Mouse (Mus musculus) T-helper 2 cell (primary cell): Measurements from ENCODE around the gene Olfr685.

ENCODE experiments used
- in situ Hi-C: fragments of 300-600 bp; cut with MboI, MseI; formaldehyde crosslinking; loops from one replicate; pipeline ENCODE4 v1.15.1; 2025; ENCODE audit warnings: high pct_unique_total_duplicates

The Olfr685 gene

GRCm38 (mm10) chr7:105185912-105186311, at the start of gene Olfr685:
Olfr685 (minus strand) TSS chr7:105186012.
- in situ Hi-C loops: no loop called here

DNA sequence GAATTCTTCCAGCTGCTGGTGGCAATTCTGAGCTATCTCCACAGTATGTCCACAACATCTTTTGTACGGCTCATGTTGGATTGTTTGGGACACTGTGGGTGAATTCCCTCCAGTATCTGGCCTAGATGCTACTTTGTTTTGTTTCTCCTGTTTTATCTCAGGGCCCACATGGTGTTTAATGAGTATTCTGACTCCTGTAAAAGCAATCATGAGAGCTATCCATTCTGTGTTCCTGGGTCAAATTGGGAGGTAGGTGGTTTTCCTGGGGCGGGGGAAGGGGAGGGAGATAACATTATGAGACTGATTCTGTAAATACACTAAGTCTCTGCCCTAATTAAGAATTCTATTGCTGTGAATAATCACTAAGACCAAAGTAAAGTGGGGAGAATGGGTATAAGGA, 43.6 kb upstream of the Olfr685 start:
- in situ Hi-C loops: no loop called here

DNA sequence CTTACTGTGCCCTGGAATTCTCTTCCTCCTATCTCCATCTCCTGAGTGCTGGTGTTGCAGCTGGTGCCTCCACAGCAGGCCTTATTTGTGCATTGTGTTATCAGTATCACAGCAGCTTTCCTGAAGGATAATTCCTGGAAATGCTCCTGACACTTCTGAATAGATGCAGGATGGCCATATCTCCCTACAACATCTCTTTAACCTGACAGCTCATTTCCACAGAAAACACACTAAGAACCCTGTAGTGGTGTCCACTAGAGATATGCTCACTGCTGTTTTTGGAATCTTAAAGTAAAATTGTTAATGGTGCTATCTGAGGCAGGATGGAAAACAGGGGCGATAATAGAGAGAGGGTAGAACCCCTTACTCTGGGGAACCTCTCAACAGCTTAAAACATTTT, 42.3 kb upstream of the Olfr685 start:
- in situ Hi-C loops: no loop called here

DNA sequence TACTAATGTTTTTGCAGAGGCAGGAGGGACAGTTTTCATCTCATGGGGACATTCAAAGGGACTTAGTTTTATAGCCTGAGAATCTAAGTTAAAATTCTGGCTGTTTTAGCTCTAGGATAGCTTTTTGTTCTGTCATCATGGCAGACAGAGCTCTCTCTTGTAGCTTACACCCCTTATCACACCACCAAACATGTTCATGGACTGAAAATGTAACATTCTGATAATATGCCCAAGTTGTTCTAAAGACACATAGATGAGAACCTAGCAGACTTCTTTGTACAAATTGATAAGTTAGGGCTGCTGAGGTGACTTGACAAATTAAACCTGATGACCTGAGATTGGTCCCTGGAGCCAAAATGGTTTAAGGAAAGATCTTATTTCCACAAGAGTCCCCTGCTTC, 40.9 kb upstream of the Olfr685 start:
- in situ Hi-C loops: no loop called here

DNA sequence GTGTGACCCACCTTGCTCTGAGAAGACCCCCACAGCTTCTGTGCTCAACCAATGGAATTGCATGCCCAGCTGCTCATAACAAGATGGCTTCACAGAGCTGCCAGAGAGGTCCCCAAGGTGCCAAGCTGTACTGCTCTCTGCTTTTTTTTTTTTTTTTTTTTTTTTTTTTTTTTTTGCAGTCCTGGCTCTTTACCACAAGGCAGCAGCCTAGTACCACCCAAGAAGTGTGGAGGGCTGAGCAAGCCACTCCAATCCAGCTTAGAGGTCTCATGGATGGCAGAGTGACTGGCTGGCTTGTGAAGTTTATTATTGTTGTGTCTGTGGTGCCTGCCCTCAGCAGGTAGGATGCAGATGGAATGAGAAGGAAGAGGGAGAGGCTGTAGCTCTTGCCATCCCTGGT, 40.3 kb upstream of the Olfr685 start:
- in situ Hi-C loops: no loop called here

- in situ Hi-C loops: no loop called here
These were observed 32.5 kb upstream of the Olfr685 start for GRCm38 (mm10) chr7:105218281-105218680.

- in situ Hi-C loops: no loop called here
These were observed 28.9 kb upstream of the Olfr685 start for GRCm38 (mm10) chr7:105214761-105215160.

DNA sequence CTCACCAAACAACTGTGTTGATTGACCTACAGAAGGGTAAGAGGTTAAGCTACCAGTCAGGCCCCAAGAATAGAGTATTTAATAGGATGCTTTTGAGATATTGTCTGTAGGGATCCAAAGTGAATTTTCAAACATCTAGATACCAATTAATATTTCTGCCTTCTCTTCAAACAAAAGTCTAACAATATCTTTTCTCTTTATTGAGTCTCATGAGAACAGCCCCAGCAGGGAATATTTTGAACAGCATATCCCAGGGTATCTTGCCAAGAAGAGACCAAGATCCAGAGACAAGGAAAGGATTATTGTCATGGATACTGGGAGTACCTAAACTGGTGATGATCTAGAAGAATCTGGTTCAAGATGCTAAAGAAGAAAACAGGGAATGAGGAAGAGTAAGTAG, 21.6 kb upstream of the Olfr685 start, which contains the start of gene Olfr686:
TSS of gene Olfr686 (minus strand) at position 101 of the 400 bp plus-strand sequence.
- in situ Hi-C loops: no loop called here

- in situ Hi-C loops: no loop called here
These were observed 15.0 kb downstream of the Olfr685 start for GRCm38 (mm10) chr7:105170773-105171172.

DNA sequence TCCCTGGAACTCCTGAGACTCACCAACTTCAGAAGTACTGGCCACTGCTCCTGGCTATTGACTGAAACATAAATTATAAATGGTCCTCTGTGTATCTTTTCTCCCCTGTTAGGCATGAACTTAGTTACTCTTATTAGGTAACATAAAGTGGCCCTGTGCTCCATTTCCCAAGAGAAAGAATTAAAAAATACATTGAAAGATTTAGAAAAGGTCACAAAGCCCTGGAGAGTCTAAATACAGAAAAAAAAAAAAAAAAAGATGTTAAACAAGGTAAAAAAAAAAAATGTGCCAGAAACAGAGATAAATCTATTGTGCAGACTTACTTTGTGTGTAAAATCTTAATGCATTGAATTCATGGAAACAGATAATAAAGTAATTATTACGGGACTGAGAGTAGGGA, 22.3 kb downstream of the Olfr685 start, which contains the start of gene Olfr684:
TSS of gene Olfr684 (minus strand) at position 101 of the 400 bp plus-strand sequence.
- in situ Hi-C loops: no loop called here

- in situ Hi-C loops: no loop called here
These were observed 38.9 kb downstream of the Olfr685 start, which contains the start of gene Olfr683 for GRCm38 (mm10) chr7:105146912-105147311. Olfr683 (minus strand) TSS chr7:105147012.

DNA sequence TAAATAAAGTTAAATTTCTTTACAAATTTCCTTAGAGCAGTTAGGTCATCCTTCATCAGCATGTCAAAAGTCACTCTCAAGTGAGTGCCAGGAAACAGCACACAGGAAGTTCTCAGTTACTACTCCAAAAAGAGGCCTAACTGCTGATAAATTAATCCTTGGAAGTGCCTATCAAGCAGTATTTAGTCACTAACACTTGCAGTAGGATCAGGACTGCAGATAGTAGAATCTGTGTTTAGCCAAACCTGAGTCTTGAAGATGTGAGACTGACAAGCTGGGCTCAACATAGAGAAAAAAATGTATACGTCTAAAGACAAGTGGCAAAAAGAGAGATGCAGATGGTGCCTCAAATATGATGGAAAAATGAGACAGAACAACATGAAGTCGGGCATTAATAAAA, 44.5 kb downstream of the Olfr685 start:
- in situ Hi-C loops: no loop called here
